Mouse (Mus musculus) lung, embryonic 14.5 days (tissue): ENCODE measurements around the gene Cdh6. TPM values are rescaled to one million over a fixed set of nuclear protein-coding genes. Genes with fewer than 3 reads are reported as not detected.
A peak's percentile ranks its signal among the peaks of the same experiment; 100 is the strongest.

ENCODE experiments used
- ATAC-seq: fragments of 200-750 bp; cut with Nextera tagmentation; 2 replicates; pipeline ENCODE4 v1.8.0; 2017; ENCODE audit warnings: mild to moderate bottlenecking, moderate TSS enrichment, moderate library complexity; ENCODE audit not compliant: insufficient read depth
- DNase-seq: peaks from one replicate; pipeline ENCODE4 v3.0.0-alpha.2; 2015
- H3K27ac ChIP-seq: fragments of 300-500 bp; sonication (generic); 2 replicates; pipeline ENCODE4 v1.5.1; 2014; ENCODE audit warnings: low read depth, mild to moderate bottlenecking, moderate library complexity
- H3K27me3 ChIP-seq: fragments of 300-500 bp; sonication (generic); 2 replicates; pipeline ENCODE4 v1.6.1; 2014; ENCODE audit warnings: low read length, control low read depth; ENCODE audit not compliant: insufficient read depth
- H3K36me3 ChIP-seq: fragments of 300-500 bp; sonication (generic); 2 replicates; pipeline ENCODE4 v1.6.1; 2014; ENCODE audit warnings: control low read depth; ENCODE audit not compliant: insufficient read depth
- H3K4me1 ChIP-seq: fragments of 300-500 bp; sonication (generic); 2 replicates; pipeline ENCODE4 v1.6.1; 2014; ENCODE audit warnings: antibody characterized with exemption, control low read depth; ENCODE audit not compliant: insufficient read depth
- H3K4me2 ChIP-seq: fragments of 300-500 bp; sonication (generic); 2 replicates; pipeline ENCODE4 v1.6.1; 2014; ENCODE audit warnings: mild to moderate bottlenecking
- H3K4me3 ChIP-seq: fragments of 300-500 bp; sonication (generic); 2 replicates; pipeline ENCODE4 v1.5.1; 2014; ENCODE audit warnings: low read depth, low read length
- H3K9ac ChIP-seq: fragments of 300-500 bp; sonication (generic); 2 replicates; pipeline ENCODE4 v1.6.1; 2014
- H3K9me3 ChIP-seq: fragments of 300-500 bp; sonication (generic); 2 replicates; pipeline ENCODE4 v1.6.1; 2016; ENCODE audit warnings: low read depth, low read length, control low read depth
- CTCF ChIP-seq: IDR thresholded peaks from 2 replicates; pipeline ENCODE4 v1.5.1; 2016; ENCODE audit warnings: antibody characterized with exemption, low read depth
- WGBS: fragments of 180-500 bp; shearing (Covaris S2); extraction: QIAGEN DNeasy Blood & Tissue Kit; methylation state at CpG from one replicate; pipeline ENCODE4 v1.1.7; 2014; 5-methylcytosine and 5-hydroxymethylcytosine counted together
- polyA plus RNA-seq: library from polyadenylated mRNA; unstranded; fragments of >200 nt; fragmentation: Nextera tagmentation; extraction: Ambion mirVana; gene quantifications from 2 replicates; pipeline ENCODE4 v1.2.1, GENCODE M21; 2014

Gene Cdh6
- polyA plus RNA-seq, 1 experiment from 2014 or later, result 2.4 TPM

- Histone ChIP-seq H3K4me2 (no peak overlapping the region), H3K27me3 (no peaks in the 10 kb centered on the region), H3K27ac (no peak overlapping the region), H3K4me1 (no peaks in the 10 kb centered on the region), H3K9ac (no peak overlapping the region), H3K36me3 (no peaks in the 10 kb centered on the region), H3K9me3 (no peaks in the 10 kb centered on the region), H3K4me3 (no peak overlapping the region)
- WGBS, result 67% methylated on average over 13 of the region's 13 CpGs
- no peak for TF ChIP-seq CTCF
- ATAC-seq (no peak), DNase-seq (peak; percentile 2)
Measured at GRCm38 (mm10) chr15:13005934-13006333, 167.5 kb downstream of the Cdh6 start.

- 66% methylated on average over 7 of the region's 7 CpGs for WGBS
- Histone ChIP-seq H3K9ac (no peak overlapping the region), H3K27me3 (no peaks in the 10 kb centered on the region), H3K4me1 (no peaks in the 10 kb centered on the region), H3K36me3 (no peaks in the 10 kb centered on the region), H3K27ac (no peak overlapping the region), H3K4me3 (no peak overlapping the region), H3K4me2 (no peak overlapping the region), H3K9me3 (no peaks in the 10 kb centered on the region)
- no peak for DNase-seq
- no peak for TF ChIP-seq CTCF
- no peak for ATAC-seq
Measured at GRCm38 (mm10) chr15:13001549-13001948, 171.9 kb downstream of the Cdh6 start.

GRCm38 (mm10) chr15:12994563-12995359, 178.7 kb downstream of the Cdh6 start:
- Histone ChIP-seq H3K27me3 (no peaks in the 10 kb centered on the region), H3K4me3 (no peak overlapping the region), H3K27ac (no peak overlapping the region), H3K9ac (no peak overlapping the region), H3K36me3 (no peaks in the 10 kb centered on the region), H3K9me3 (no peaks in the 10 kb centered on the region), H3K4me1 (no peaks in the 10 kb centered on the region), H3K4me2 (no peak overlapping the region)
- no peak for TF ChIP-seq CTCF
- 64% methylated on average over 9 of the region's 9 CpGs for WGBS
- DNase-seq (no peak), ATAC-seq (no peak)
